Mouse (Mus musculus): Measurements from ENCODE around the gene Slc24a3. TPM values are rescaled to one million over a fixed set of nuclear protein-coding genes. Genes with fewer than 3 reads are reported as not detected.

Slc24a3 gene
- polyA plus RNA-seq, 1 experiment from 2014 or later, result 2.8 TPM

- WGBS, result 82% methylated on average over 6 of the region's 6 CpGs
- Histone ChIP-seq H3K4me2 (replicated peaks) (no peak overlapping the region), H3K4me3 (no peak overlapping the region), H3K9me3 (no peaks in the 10 kb centered on the region), H3K9ac (no peak overlapping the region), H3K4me1 (peaks cover 27% of the 10 kb centered on the region), H3K27ac (no peak overlapping the region), H3K36me3 (no peaks in the 10 kb centered on the region), H3K27me3 (peaks cover 29% of the 10 kb centered on the region)
- ATAC-seq (ENCODE audit: low FRiP score, low read depth), result no peak
Measured at GRCm38 (mm10) chr2:145165854-145166253, 1.7 kb upstream of the Slc24a3 start.

GRCm38 (mm10) chr2:145167051-145167663, 397 bp upstream of the Slc24a3 start:
- peak overlapping the region; percentile 91 for H3K4me2 ChIP-seq (replicated peaks)
- H3K36me3 ChIP-seq, result no peaks in the 10 kb centered on the region
- no peaks in the 10 kb centered on the region for H3K9me3 ChIP-seq
- WGBS, result under 1% methylated on average over 37 of the region's 38 CpGs
- peak overlapping the region; percentile 81 for H3K9ac ChIP-seq
- H3K4me1 ChIP-seq, result peaks cover 25% of the 10 kb centered on the region
- peak overlapping the region; percentile 70; the same call in 1 of the 2 replicates for H3K27ac ChIP-seq
- peak overlapping the region; percentile 73 for H3K4me3 ChIP-seq
- peak; percentile 68 for ATAC-seq (ENCODE audit: low FRiP score, low read depth)
- peaks cover 29% of the 10 kb centered on the region for H3K27me3 ChIP-seq

GRCm38 (mm10) chr2:145168405-145168971, 934 bp downstream of the Slc24a3 start:
- ATAC-seq (ENCODE audit: low FRiP score, low read depth), result peak; percentile 37
- Histone ChIP-seq H3K9me3 (no peaks in the 10 kb centered on the region), H3K4me3 (peak overlapping the region; percentile 73), H3K4me1 (peaks cover 18% of the 10 kb centered on the region), H3K36me3 (no peaks in the 10 kb centered on the region), H3K27ac (no peak overlapping the region), H3K4me2 (replicated peaks) (peak overlapping the region; percentile 91), H3K9ac (peak overlapping the region; percentile 81), H3K27me3 (peaks cover 29% of the 10 kb centered on the region)
- WGBS, result 8% methylated on average over 10 of the region's 10 CpGs

GRCm38 (mm10) chr2:145172978-145173655, 5.6 kb downstream of the Slc24a3 start:
- H3K4me1 ChIP-seq, result peaks cover 12% of the 10 kb centered on the region
- no peak overlapping the region for H3K27ac ChIP-seq
- H3K9me3 ChIP-seq, result no peaks in the 10 kb centered on the region
- H3K9ac ChIP-seq, result no peak overlapping the region
- 88% methylated on average over 4 of the region's 4 CpGs for WGBS
- H3K4me3 ChIP-seq, result no peak overlapping the region
- no peak overlapping the region for H3K4me2 ChIP-seq (replicated peaks)
- H3K27me3 ChIP-seq, result peaks cover 18% of the 10 kb centered on the region
- ATAC-seq (ENCODE audit: low FRiP score, low read depth), result no peak
- H3K36me3 ChIP-seq, result no peaks in the 10 kb centered on the region

GRCm38 (mm10) chr2:145175036-145175435, 7.5 kb downstream of the Slc24a3 start:
- ATAC-seq (ENCODE audit: low FRiP score, low read depth), result no peak
- Histone ChIP-seq H3K4me1 (no peaks in the 10 kb centered on the region), H3K27me3 (peaks cover under 1% of the 10 kb centered on the region; the same call in 1 of the 2 replicates), H3K9ac (no peak overlapping the region), H3K4me2 (replicated peaks) (no peak overlapping the region), H3K27ac (no peak overlapping the region), H3K4me3 (no peak overlapping the region), H3K9me3 (no peaks in the 10 kb centered on the region), H3K36me3 (no peaks in the 10 kb centered on the region)
- WGBS, result 85% methylated on average over 7 of the region's 7 CpGs

- ATAC-seq (ENCODE audit: low FRiP score, low read depth), result no peak
- Histone ChIP-seq H3K27me3 (no peaks in the 10 kb centered on the region), H3K27ac (no peak overlapping the region), H3K36me3 (no peaks in the 10 kb centered on the region), H3K9ac (no peak overlapping the region), H3K9me3 (no peaks in the 10 kb centered on the region), H3K4me1 (no peaks in the 10 kb centered on the region), H3K4me3 (no peak overlapping the region), H3K4me2 (replicated peaks) (no peak overlapping the region)
- 86% methylated on average over 8 of the region's 8 CpGs for WGBS
Measured at GRCm38 (mm10) chr2:145182410-145182809, 14.9 kb downstream of the Slc24a3 start.

- 91% methylated on average over 2 of the region's 2 CpGs for WGBS
- Histone ChIP-seq H3K4me2 (replicated peaks) (no peak overlapping the region), H3K4me3 (no peak overlapping the region), H3K27me3 (no peaks in the 10 kb centered on the region), H3K4me1 (no peaks in the 10 kb centered on the region), H3K9me3 (no peaks in the 10 kb centered on the region), H3K27ac (no peak overlapping the region), H3K36me3 (no peaks in the 10 kb centered on the region), H3K9ac (no peak overlapping the region)
- no peak for ATAC-seq (ENCODE audit: low FRiP score, low read depth)
Measured at GRCm38 (mm10) chr2:145188828-145189227, 21.3 kb downstream of the Slc24a3 start.

- Histone ChIP-seq H3K9me3 (no peaks in the 10 kb centered on the region), H3K4me2 (replicated peaks) (no peak overlapping the region), H3K4me3 (no peak overlapping the region), H3K4me1 (no peaks in the 10 kb centered on the region), H3K9ac (no peak overlapping the region), H3K27ac (no peak overlapping the region), H3K27me3 (no peaks in the 10 kb centered on the region), H3K36me3 (no peaks in the 10 kb centered on the region)
- 63% methylated on average over 3 of the region's 3 CpGs for WGBS
- ATAC-seq (ENCODE audit: low FRiP score, low read depth), result no peak
Measured at GRCm38 (mm10) chr2:145196043-145196442, 28.5 kb downstream of the Slc24a3 start.

GRCm38 (mm10) chr2:145196501-145197042, 29.0 kb downstream of the Slc24a3 start:
- no peak overlapping the region for H3K27ac ChIP-seq
- no peak for ATAC-seq (ENCODE audit: low FRiP score, low read depth)
- no peaks in the 10 kb centered on the region for H3K9me3 ChIP-seq
- no peaks in the 10 kb centered on the region for H3K27me3 ChIP-seq
- H3K4me3 ChIP-seq, result no peak overlapping the region
- no peaks in the 10 kb centered on the region for H3K4me1 ChIP-seq
- 89% methylated on average over 7 of the region's 7 CpGs for WGBS
- H3K36me3 ChIP-seq, result no peaks in the 10 kb centered on the region
- no peak overlapping the region for H3K4me2 ChIP-seq (replicated peaks)
- H3K9ac ChIP-seq, result no peak overlapping the region

GRCm38 (mm10) chr2:145197076-145197475, 29.5 kb downstream of the Slc24a3 start:
- H3K9ac ChIP-seq, result no peak overlapping the region
- no peaks in the 10 kb centered on the region for H3K4me1 ChIP-seq
- H3K4me2 ChIP-seq (replicated peaks), result no peak overlapping the region
- H3K27me3 ChIP-seq, result no peaks in the 10 kb centered on the region
- ATAC-seq (ENCODE audit: low FRiP score, low read depth), result no peak
- 90% methylated on average over 4 of the region's 4 CpGs for WGBS
- H3K9me3 ChIP-seq, result no peaks in the 10 kb centered on the region
- H3K4me3 ChIP-seq, result no peak overlapping the region
- no peak overlapping the region for H3K27ac ChIP-seq
- no peaks in the 10 kb centered on the region for H3K36me3 ChIP-seq

- 96% methylated on average over 11 of the region's 11 CpGs for WGBS
- no peak overlapping the region for H3K9ac ChIP-seq
- H3K4me2 ChIP-seq (replicated peaks), result no peak overlapping the region
- no peak overlapping the region for H3K27ac ChIP-seq
- no peaks in the 10 kb centered on the region for H3K27me3 ChIP-seq
- peaks cover 2% of the 10 kb centered on the region; the same call in 1 of the 2 replicates for H3K4me1 ChIP-seq
- H3K9me3 ChIP-seq, result no peaks in the 10 kb centered on the region
- no peak overlapping the region for H3K4me3 ChIP-seq
- no peak for ATAC-seq (ENCODE audit: low FRiP score, low read depth)
- no peaks in the 10 kb centered on the region for H3K36me3 ChIP-seq
Measured at GRCm38 (mm10) chr2:145213587-145213986, 46.0 kb downstream of the Slc24a3 start.

GRCm38 (mm10) chr2:145214086-145214831, 46.7 kb downstream of the Slc24a3 start:
- H3K4me3 ChIP-seq, result no peak overlapping the region
- no peak overlapping the region for H3K4me2 ChIP-seq (replicated peaks)
- H3K4me1 ChIP-seq, result peaks cover 2% of the 10 kb centered on the region; the same call in 1 of the 2 replicates
- no peaks in the 10 kb centered on the region for H3K27me3 ChIP-seq
- no peaks in the 10 kb centered on the region for H3K9me3 ChIP-seq
- no peak overlapping the region for H3K9ac ChIP-seq
- H3K27ac ChIP-seq, result no peak overlapping the region
- 74% methylated on average over 8 of the region's 8 CpGs for WGBS
- no peaks in the 10 kb centered on the region for H3K36me3 ChIP-seq
- no peak for ATAC-seq (ENCODE audit: low FRiP score, low read depth)

Measured in limb, embryonic 13.5 days (tissue).